Mouse (Mus musculus): Measurements from ENCODE around the gene Ncam1.

Ncam1 gene

GRCm38 (mm10) chr9:49622928-49623676, 175.6 kb downstream of the Ncam1 start:
- no peak for DNase-seq (ENCODE audit: low read depth, low spot score)

- DNase-seq (ENCODE audit: low read depth, low spot score), result no peak
These were observed 177.0 kb downstream of the Ncam1 start for GRCm38 (mm10) chr9:49621691-49622090.

- DNase-seq (ENCODE audit: low read depth, low spot score), result no peak
These were observed 179.9 kb downstream of the Ncam1 start for GRCm38 (mm10) chr9:49618699-49619392.

GRCm38 (mm10) chr9:49618266-49618665, 180.5 kb downstream of the Ncam1 start:
- DNase-seq (ENCODE audit: low read depth, low spot score), result no peak

DNA sequence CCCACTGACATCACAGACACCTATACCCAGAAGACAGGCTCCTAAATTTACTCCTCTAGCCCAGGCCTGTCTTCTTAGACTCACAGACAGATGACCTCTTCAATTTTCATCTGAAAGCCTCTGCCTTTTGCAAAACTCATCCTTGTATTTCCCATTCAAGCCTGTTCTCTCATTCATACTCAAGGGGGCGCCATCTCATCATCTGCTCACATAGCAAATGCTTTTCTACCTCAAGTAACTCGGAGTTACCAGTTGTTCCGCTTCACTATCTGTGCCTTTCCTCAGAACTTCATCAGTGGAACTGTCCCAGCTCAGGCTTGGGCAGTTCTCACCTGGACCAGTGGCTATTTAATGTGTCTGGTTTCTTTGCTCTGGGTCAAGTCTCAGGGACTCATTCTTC, 181.5 kb downstream of the Ncam1 start:
- DNase-seq (ENCODE audit: low read depth, low spot score), result peak; percentile 50

- DNase-seq (ENCODE audit: low read depth, low spot score), result no peak
These were observed 186.3 kb downstream of the Ncam1 start for GRCm38 (mm10) chr9:49612387-49612786.

DNA sequence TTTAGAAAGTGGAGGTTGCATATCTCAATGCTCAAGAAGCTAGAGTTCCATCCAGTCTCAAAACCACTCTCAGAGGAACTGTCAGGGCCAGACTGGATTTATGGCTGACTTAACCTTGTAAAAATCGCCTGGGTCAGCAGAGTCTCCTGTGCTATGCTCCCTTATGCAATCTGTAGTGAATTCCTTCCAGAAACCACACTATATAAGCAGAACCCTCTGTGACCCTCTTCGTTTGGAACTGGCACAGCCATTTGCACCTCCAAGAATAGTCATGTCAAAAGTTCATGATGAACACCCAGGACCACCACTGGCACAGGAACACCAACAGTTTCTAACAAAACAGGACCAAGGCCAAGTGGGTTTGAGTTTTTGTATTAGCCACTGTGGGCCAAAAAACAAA, 190.5 kb downstream of the Ncam1 start:
- DNase-seq (ENCODE audit: low read depth, low spot score), result no peak

- no peak for DNase-seq (ENCODE audit: low read depth, low spot score)
These were observed 192.0 kb downstream of the Ncam1 start for GRCm38 (mm10) chr9:49606717-49607116.

GRCm38 (mm10) chr9:49606317-49606716, 192.4 kb downstream of the Ncam1 start:
- peak; percentile 50 for DNase-seq (ENCODE audit: low read depth, low spot score)

- no peak for DNase-seq (ENCODE audit: low read depth, low spot score)
These were observed 192.9 kb downstream of the Ncam1 start for GRCm38 (mm10) chr9:49605791-49606190.

GRCm38 (mm10) chr9:49605351-49605750, 193.4 kb downstream of the Ncam1 start:
- no peak for DNase-seq (ENCODE audit: low read depth, low spot score)

DNA sequence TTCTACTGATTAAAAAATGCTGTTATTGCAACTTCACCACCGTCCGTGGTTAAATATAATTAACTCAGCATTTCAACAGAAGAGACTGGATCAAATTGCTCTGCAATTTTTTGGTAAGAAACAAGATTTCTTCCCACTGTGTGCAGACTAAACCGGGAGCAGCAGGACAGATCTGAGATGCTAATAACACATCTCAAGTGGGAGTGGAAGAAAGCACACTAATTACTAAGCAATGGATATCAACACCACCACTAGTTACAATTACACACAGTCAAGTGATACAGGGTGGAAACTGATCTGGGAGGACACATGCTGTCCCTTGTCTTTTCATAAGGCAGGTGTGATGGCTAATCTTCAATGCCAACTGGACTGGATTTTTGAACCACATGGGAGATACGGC, 197.5 kb downstream of the Ncam1 start:
- DNase-seq (ENCODE audit: low read depth, low spot score), result no peak

- DNase-seq (ENCODE audit: low read depth, low spot score), result no peak
These were observed 202.9 kb downstream of the Ncam1 start for GRCm38 (mm10) chr9:49595635-49596348.

DNA sequence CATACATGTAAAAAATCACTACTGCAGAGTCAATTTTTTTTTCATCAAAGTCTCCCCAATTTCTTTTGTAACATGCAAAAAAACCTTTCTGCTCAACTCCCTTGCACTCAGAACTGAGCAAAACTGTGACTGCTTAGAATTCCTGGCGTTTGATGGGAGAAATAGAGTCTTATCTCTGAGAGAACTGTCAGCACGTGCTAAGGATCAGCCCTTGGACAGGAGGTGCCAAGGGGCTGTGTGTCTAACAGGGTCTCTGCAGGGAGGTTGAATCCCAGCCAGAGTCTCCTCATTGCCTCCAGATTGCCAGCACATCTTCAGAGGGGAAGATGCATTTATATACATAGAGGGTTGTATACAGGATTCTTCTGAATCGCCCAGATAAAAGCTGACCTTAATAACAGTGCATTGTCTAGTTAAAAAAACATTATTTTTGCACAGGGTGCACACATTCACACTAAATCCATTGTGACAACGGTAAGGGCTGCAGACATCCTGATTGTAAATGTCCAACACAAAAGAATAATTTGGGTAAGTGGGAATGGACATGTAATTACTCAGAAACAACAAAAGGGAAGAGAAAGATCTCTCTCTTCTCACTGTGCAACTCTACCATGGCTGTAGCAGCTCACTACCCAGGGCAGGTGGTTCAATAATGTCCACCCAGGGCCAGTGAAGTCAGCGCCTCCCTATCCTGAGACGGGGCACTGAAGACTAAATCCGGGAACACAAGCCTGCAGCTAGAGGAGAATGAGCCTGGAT, 203.7 kb downstream of the Ncam1 start:
- DNase-seq (ENCODE audit: low read depth, low spot score), result no peak

- peak; percentile 70 for DNase-seq (ENCODE audit: low read depth, low spot score)
These were observed 204.7 kb downstream of the Ncam1 start for GRCm38 (mm10) chr9:49593951-49594536.

DNA sequence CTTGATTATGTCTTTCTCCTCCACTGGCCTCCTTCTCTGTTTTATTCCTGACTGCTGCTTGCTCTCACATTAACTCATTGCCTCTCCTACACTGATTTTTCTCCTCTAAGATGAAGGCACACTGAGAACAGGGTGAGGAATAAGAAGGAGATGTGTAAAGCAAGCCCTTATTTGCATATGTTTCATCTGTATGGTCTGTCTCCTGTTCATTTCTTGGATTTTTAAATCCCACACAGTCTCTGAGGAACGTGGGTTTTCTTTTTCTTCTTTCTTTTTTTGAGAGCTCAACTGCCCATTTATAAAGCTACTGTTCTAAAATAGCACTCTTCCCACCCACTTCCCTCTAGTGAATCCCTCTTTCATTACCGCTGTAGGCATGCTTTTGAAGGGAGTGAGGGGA, 206.7 kb downstream of the Ncam1 start:
- DNase-seq (ENCODE audit: low read depth, low spot score), result no peak

DNA sequence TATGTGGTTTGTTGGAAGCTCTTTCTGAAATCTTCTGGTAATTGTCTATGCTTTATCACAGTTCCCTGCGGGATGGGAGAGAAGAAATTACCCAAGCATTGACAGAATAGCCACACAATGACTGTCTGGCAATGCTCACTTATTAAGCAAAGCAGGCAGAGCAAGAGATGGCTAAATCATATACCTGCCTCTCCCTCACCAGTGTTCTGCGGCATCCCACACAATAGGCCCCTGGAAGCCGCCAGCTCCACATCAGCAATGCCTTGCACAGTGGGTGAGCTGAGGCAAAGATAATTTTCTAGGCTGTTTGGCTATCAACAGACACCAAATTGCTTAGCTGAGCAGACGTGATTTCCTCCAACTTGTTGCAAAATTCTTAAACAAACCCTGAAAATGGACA, 208.5 kb downstream of the Ncam1 start:
- no peak for DNase-seq (ENCODE audit: low read depth, low spot score)

GRCm38 (mm10) chr9:49577136-49577535, 221.6 kb downstream of the Ncam1 start:
- DNase-seq (ENCODE audit: low read depth, low spot score), result no peak

DNA sequence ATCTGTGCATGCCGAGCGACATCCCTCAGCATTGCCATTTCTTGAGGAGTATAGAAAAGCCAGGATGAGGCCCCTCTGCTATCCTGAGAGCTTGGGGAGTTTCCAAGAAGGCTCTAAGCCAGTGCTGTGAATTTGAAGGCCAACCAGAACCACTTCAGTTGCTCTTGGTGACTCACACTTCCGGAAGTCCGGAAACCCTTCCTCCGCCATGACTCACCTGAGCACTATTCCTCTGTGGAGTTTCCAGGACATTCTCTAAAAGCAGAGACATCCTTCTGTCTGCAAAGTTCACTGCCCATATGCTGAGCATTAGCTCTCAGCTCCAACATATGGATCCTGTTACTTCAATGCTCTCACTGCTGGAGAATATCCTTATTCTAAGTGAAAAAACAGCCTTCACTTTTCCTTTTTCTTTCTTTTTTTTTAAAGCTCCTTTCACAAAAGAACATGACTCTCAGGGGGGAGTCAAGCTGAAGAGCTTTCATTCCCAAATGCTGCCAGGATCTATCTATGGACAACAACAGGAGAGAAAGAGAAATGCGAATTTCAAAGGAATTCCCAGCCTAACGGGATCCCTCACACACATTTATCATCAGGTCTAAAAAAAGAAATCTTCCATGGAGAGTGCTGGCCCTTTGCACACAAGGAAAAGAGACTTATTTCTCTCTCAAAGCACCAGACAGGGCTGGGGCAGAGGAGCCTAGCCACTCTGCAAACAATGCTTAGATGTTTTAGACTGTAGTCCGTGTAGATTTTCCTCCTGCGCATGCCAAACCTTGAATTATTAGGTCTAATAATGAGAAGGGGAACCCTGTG, 226.8 kb downstream of the Ncam1 start:
- DNase-seq (ENCODE audit: low read depth, low spot score), result peak; percentile 41

Data from mesoderm, embryonic 11.5 days (tissue).